Mouse (Mus musculus): ENCODE measurements around the gene Itpr1. TPM values are rescaled to one million over a fixed set of nuclear protein-coding genes. Genes with fewer than 3 reads are reported as not detected.
"Not testable (repeated sequence)": the region's sequence is repeated elsewhere in the genome, so short reads cannot be mapped to it uniquely, and the experiment has no call there.

Gene Itpr1
- polyA plus RNA-seq, 1 experiment: 4.7 TPM

DNA sequence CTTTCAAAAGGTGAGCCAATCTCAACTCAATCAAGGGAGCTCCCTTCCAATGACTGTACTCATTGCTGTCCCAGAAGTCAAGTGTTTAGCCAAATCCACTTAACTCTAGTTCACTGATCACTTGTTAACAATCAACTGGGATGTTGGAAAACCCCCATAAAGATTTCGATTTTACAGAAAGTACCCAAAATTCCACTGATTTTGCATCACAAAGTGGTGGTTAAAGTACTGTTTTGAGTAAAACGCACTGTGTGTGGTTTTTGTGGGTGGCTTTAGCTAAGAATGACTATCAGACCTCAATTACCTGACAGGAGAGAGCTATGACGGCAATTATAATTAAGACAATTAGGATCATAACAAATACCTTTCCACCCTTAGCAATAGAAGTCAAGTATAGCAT is 340.1 kb downstream of the Itpr1 start:
- no peak for TF ChIP-seq POLR2A (IDR thresholded peaks at IDR 0.05; ENCODE audit: low read depth, low read length)
- TF ChIP-seq CTCF (IDR thresholded peaks at IDR 0.05; ENCODE audit: extremely low read depth, insufficient read length, insufficient replicate concordance, low read depth, low read length): no peak
- H3K27me3 ChIP-seq (ENCODE audit: control insufficient read depth, insufficient read depth, low read length): no peaks in the 10 kb centered on the region
- no peak overlapping the region for H3K4me3 ChIP-seq (ENCODE audit: low read depth, low read length)
- H3K36me3 ChIP-seq (ENCODE audit: control insufficient read depth, insufficient read depth, low read length): peaks cover 2% of the 10 kb centered on the region; the same call in 1 of the 2 replicates
- H3K4me1 ChIP-seq (ENCODE audit: control insufficient read depth, insufficient read depth, insufficient read length, low read length): no peaks in the 10 kb centered on the region; the same call in 1 of the 2 replicates
- H3K27ac ChIP-seq (ENCODE audit: insufficient read depth, low read depth, low read length): no peak overlapping the region
- WGBS: 87% methylated on average over 3 of the region's 3 CpGs

DNA sequence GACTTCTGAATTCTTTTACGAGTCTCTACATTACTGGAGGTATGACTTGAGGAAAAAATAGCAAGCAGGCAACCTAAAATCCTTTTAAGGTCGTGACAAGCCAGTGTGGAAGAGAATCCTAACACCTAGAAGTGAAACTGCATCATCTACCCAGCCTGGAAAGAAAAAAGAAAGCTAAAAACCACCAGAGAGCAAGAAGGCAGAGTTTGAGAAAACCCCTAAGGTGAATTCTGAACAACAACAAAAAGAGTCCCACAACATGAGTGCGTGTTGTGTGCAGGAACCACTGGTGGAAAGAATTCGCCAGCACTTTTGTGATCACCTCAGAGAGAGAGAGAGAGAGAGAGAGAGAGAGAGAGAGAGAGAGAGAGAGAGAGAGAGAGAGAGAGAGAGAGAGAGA is 340.6 kb downstream of the Itpr1 start:
- H3K27me3 ChIP-seq (ENCODE audit: control insufficient read depth, insufficient read depth, low read length): no peaks in the 10 kb centered on the region
- no peaks in the 10 kb centered on the region; the same call in 1 of the 2 replicates for H3K4me1 ChIP-seq (ENCODE audit: control insufficient read depth, insufficient read depth, insufficient read length, low read length)
- WGBS: 89% methylated on average over 4 of the region's 4 CpGs
- no peak overlapping the region for H3K27ac ChIP-seq (ENCODE audit: insufficient read depth, low read depth, low read length)
- no peak overlapping the region for H3K4me3 ChIP-seq (ENCODE audit: low read depth, low read length)
- peaks cover 2% of the 10 kb centered on the region; the same call in 1 of the 2 replicates for H3K36me3 ChIP-seq (ENCODE audit: control insufficient read depth, insufficient read depth, low read length)
- TF ChIP-seq POLR2A (IDR thresholded peaks at IDR 0.05; ENCODE audit: low read depth, low read length) (no peak), CTCF (IDR thresholded peaks at IDR 0.05; ENCODE audit: extremely low read depth, insufficient read length, insufficient replicate concordance, low read depth, low read length) (no peak)

DNA sequence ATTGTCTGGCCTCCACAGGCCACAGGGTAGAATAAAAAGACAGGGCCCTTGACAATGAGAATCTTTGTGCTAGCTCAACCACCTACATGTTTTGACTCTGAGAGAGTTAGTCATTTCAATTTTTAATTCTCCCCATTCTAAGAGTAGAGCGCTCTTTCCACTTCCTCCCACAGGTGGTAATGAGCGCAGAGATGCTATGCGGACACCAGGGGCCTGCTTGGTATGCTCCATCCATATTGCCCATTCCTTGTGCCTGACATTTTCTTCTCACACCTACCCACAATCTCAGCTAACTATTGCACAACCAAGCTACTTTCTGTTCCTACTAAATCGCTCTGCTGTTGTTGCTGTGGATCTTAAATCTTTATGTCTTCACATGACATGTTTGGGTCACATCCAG is 341.5 kb downstream of the Itpr1 start:
- Histone ChIP-seq H3K27me3 (ENCODE audit: control insufficient read depth, insufficient read depth, low read length) (no peaks in the 10 kb centered on the region), H3K36me3 (ENCODE audit: control insufficient read depth, insufficient read depth, low read length) (peaks cover 2% of the 10 kb centered on the region; the same call in 1 of the 2 replicates), H3K4me3 (ENCODE audit: low read depth, low read length) (no peak overlapping the region), H3K27ac (ENCODE audit: insufficient read depth, low read depth, low read length) (no peak overlapping the region), H3K4me1 (ENCODE audit: control insufficient read depth, insufficient read depth, insufficient read length, low read length) (no peaks in the 10 kb centered on the region)
- TF ChIP-seq POLR2A (IDR thresholded peaks at IDR 0.05; ENCODE audit: low read depth, low read length) (no peak), CTCF (IDR thresholded peaks at IDR 0.05; ENCODE audit: extremely low read depth, insufficient read length, insufficient replicate concordance, low read depth, low read length) (no peak)
- 87% methylated on average over 4 of the region's 4 CpGs for WGBS

DNA sequence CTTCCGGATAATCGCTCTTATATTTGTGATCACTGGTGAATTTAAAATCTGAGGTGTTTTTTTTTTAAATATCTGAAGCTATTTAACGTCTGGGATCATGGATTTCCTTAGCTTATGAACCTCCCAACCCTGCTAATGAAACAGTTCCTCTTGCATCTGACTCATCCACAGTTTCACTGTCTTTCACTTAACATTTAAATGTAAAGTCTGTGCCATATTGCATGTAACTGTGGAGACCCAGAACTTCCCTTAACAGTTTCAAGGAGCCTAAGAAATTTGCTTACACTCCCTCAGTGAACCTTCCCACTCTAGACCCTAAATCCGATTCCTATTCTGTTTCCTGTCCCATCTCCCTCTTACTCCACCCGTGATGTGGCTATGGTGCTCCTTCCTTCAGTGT is 342.0 kb downstream of the Itpr1 start:
- WGBS: 88% methylated on average over 5 of the region's 5 CpGs
- Histone ChIP-seq H3K27ac (ENCODE audit: insufficient read depth, low read depth, low read length) (no peak overlapping the region), H3K27me3 (ENCODE audit: control insufficient read depth, insufficient read depth, low read length) (no peaks in the 10 kb centered on the region), H3K36me3 (ENCODE audit: control insufficient read depth, insufficient read depth, low read length) (peaks cover 2% of the 10 kb centered on the region; the same call in 1 of the 2 replicates), H3K4me1 (ENCODE audit: control insufficient read depth, insufficient read depth, insufficient read length, low read length) (no peaks in the 10 kb centered on the region), H3K4me3 (ENCODE audit: low read depth, low read length) (no peak overlapping the region)
- TF ChIP-seq CTCF (IDR thresholded peaks at IDR 0.05; ENCODE audit: extremely low read depth, insufficient read length, insufficient replicate concordance, low read depth, low read length) (no peak), POLR2A (IDR thresholded peaks at IDR 0.05; ENCODE audit: low read depth, low read length) (no peak)

DNA sequence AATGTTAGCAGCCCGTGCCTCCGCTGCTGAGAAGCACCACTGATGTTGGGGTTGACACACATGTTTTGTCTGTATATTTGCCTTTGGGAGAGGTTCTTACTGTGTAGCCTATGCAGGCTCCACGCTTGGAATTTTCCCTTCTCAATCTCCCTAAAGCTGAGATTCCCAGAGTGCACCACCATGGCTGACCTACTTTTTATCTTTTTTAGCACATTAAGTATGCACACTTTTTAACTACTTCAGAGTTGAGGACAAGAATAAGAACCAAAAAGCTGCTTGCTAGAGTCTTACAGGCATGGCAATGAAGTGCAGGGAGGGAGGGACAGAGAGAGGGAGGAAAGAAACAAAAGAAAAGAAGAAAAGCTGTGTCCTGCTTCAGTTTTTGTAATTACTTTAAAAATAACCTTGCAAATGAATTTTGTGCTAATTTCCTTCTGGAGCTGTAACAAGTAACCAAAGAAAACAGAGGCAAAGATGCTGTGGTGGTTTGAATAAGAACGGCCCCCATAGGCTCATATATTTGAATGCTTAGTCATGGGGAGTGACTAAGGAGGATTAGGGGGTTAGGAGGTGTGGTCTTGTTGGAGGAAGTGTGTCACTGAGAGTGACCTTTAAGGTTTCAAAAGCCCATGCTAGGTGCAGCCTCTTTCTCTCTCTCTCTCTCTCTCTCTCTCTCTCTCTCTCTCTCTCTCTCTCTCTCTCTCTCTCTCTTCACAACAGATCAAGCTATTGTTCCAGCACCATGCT is 344.9 kb downstream of the Itpr1 start:
- H3K4me3 ChIP-seq (ENCODE audit: low read depth, low read length): no peak overlapping the region
- 91% methylated on average over 4 of the region's 4 CpGs for WGBS
- no peaks in the 10 kb centered on the region for H3K36me3 ChIP-seq (ENCODE audit: control insufficient read depth, insufficient read depth, low read length)
- no peak for TF ChIP-seq POLR2A (IDR thresholded peaks at IDR 0.05; ENCODE audit: low read depth, low read length)
- no peak for TF ChIP-seq CTCF (IDR thresholded peaks at IDR 0.05; ENCODE audit: extremely low read depth, insufficient read length, insufficient replicate concordance, low read depth, low read length)
- H3K4me1 ChIP-seq (ENCODE audit: control insufficient read depth, insufficient read depth, insufficient read length, low read length): no peaks in the 10 kb centered on the region
- no peak overlapping the region for H3K27ac ChIP-seq (ENCODE audit: insufficient read depth, low read depth, low read length)
- H3K27me3 ChIP-seq (ENCODE audit: control insufficient read depth, insufficient read depth, low read length): no peaks in the 10 kb centered on the region

DNA sequence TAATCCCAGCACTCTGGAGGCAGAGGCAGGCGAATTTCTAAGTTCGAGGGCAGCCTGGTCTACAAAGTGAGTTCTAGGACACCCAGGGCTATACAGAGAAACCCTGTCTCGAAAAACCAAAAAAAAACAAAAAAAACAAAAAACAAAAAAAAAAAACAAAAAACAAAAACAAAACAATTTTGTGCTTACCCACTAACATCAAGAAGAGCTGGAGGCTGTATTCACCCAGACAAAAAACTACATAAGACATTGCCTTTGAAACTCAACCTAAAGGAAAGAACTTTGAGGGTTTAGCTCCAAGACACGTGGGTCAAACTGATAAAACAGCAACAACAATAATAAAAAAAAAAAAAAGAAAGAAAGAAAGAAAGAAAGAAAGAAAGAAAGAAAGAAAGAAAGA is 346.3 kb downstream of the Itpr1 start:
- H3K36me3 ChIP-seq (ENCODE audit: control insufficient read depth, insufficient read depth, low read length); H3K27ac ChIP-seq (ENCODE audit: insufficient read depth, low read depth, low read length); H3K4me3 ChIP-seq (ENCODE audit: low read depth, low read length); H3K27me3 ChIP-seq (ENCODE audit: control insufficient read depth, insufficient read depth, low read length); H3K4me1 ChIP-seq (ENCODE audit: control insufficient read depth, insufficient read depth, insufficient read length, low read length): not testable (repeated sequence)
- whole genome bisulfite sequencing: 91% methylated on average over 4 of the region's 4 CpGs

DNA sequence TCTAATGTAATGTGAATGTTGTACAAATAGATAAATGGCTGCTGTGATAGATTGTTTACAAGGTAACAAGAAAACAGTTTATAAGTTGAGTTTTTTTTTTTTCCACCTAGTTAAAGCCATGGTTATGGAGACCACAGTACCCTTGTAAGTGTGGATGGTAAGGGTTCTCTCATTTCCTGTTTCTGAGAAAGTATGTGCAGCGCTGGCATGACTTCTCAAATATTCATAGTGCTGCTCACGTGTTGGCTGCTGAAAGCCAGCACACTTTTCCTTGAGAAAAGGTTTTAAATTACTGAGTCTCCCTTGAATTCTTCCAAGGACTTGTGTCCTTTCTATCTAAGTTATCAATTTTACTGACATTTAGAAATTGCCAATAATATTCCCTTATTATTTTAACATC is 350.1 kb downstream of the Itpr1 start:
- no peak overlapping the region for H3K4me3 ChIP-seq (ENCODE audit: low read depth, low read length)
- no peaks in the 10 kb centered on the region; the same call in 1 of the 2 replicates for H3K4me1 ChIP-seq (ENCODE audit: control insufficient read depth, insufficient read depth, insufficient read length, low read length)
- no peak for TF ChIP-seq CTCF (IDR thresholded peaks at IDR 0.05; ENCODE audit: extremely low read depth, insufficient read length, insufficient replicate concordance, low read depth, low read length)
- TF ChIP-seq POLR2A (IDR thresholded peaks at IDR 0.05; ENCODE audit: low read depth, low read length): no peak
- H3K27me3 ChIP-seq (ENCODE audit: control insufficient read depth, insufficient read depth, low read length): no peaks in the 10 kb centered on the region
- H3K36me3 ChIP-seq (ENCODE audit: control insufficient read depth, insufficient read depth, low read length): no peaks in the 10 kb centered on the region
- H3K27ac ChIP-seq (ENCODE audit: insufficient read depth, low read depth, low read length): no peak overlapping the region
- WGBS: 79% methylated on average over 2 of the region's 2 CpGs

DNA sequence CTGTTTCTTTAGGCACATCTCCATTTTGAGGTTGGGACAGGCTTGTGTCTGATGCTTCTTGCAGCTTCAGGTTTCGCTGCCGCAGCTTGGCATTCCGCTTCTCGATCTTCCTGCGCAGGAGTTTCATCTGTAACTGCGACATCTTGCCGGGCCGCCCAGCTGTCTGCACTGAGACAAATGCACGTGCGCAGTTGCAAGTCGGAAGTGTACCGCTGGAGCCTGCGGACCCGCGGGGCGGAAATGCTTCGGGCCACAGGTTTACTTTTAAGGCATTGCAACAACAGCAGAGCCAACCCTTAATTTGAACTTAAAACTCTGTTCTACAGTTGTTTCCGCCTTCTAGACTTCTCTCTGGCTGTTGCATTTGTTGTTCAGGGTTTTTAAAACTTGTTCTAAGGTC is 352.6 kb downstream of the Itpr1 start:
- H3K4me1 ChIP-seq (ENCODE audit: control insufficient read depth, insufficient read depth, insufficient read length, low read length); H3K4me3 ChIP-seq (ENCODE audit: low read depth, low read length); H3K36me3 ChIP-seq (ENCODE audit: control insufficient read depth, insufficient read depth, low read length); H3K27me3 ChIP-seq (ENCODE audit: control insufficient read depth, insufficient read depth, low read length); H3K27ac ChIP-seq (ENCODE audit: insufficient read depth, low read depth, low read length): not testable (repeated sequence)
- WGBS: 91% methylated on average over 18 of the region's 18 CpGs
